Mouse (Mus musculus) erythroblast, embryonic 14.5 days (primary cell): ENCODE measurements around the gene Ccdc57.

Experiments
- GATA1 ChIP-seq: IDR thresholded peaks from 2 replicates; pipeline ENCODE4 v1.6.1; 2012; ENCODE audit warnings: low read length, inconsistent platforms, mixed read lengths
- TAL1 ChIP-seq: IDR thresholded peaks from 3 replicates; pipeline ENCODE4 v1.6.1; 2012; ENCODE audit warnings: low read length, inconsistent platforms, mixed read lengths

GRCm38 (mm10) chr11:120961594-120961993, 28.9 kb upstream of the Ccdc57 start:
- TF ChIP-seq TAL1 (no peak), GATA1 (no peak)
